Mouse (Mus musculus): ENCODE measurements around the gene Ap2a1.

DNA sequence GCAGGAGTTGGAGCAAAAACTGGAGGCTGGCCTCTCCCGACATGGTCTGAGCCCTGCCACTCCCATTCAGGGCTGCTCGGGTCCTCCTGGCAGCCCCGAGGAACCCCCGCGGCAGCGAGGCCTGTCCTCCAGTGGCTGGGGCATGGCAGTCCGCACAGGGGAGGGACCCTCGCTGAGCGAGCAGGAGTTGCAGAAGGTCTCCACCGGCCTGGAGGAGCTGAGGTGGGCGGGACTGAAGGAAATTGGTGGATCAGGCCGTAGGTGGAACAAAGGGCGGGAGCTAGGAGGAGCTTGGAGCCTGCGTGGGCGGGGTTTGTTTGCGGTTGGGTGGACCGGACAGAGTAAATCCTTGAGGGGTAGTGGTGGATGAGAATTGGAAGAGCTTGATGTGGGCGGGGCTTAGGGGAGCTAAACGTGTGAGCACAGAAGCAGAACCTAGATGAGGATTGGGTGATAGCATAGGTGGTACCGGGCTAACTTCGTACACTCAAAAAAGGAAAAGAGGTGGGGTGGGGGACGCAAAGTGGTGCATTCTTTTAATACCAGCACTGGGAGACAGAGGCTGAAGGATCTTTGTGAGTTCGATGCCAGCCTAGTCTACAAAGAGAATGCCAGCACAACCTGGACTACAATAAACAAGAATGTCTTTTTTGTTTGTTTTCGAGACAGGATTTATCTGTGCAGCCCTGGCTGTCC lies 23.5 kb upstream of the Ap2a1 start:
- TF ChIP-seq CTCF (IDR thresholded peaks at IDR 0.05; ENCODE audit: low read depth) (no peak), EP300 (IDR thresholded peaks at IDR 0.05; ENCODE audit: low read depth) (no peak)

Data from liver, embryonic 14.5 days (tissue).